Mouse (Mus musculus): ENCODE results near the gene Vamp2.

Gene Vamp2

GRCm38 (mm10) chr11:69099177-69099914 lies 11.1 kb downstream of the Vamp2 start:
- under 1% methylated on average over 22 of the region's 22 CpGs for WGBS

- WGBS = under 1% methylated on average over 23 of the region's 23 CpGs
These were observed 11.6 kb downstream of the Vamp2 start for GRCm38 (mm10) chr11:69099915-69100345.

GRCm38 (mm10) chr11:69100639-69101360 lies 12.5 kb downstream of the Vamp2 start:
- WGBS = 74% methylated on average over 20 of the region's 20 CpGs

GRCm38 (mm10) chr11:69101604-69102402 lies 13.5 kb downstream of the Vamp2 start:
- WGBS = 84% methylated on average over 21 of the region's 21 CpGs

GRCm38 (mm10) chr11:69102403-69102725 lies 14.1 kb downstream of the Vamp2 start:
- WGBS = 64% methylated on average over 7 of the region's 7 CpGs

GRCm38 (mm10) chr11:69103121-69103520 lies 14.8 kb downstream of the Vamp2 start:
- WGBS = 95% methylated on average over 14 of the region's 14 CpGs

GRCm38 (mm10) chr11:69103531-69104435 lies 15.5 kb downstream of the Vamp2 start:
- WGBS = 82% methylated on average over 15 of the region's 15 CpGs

- 84% methylated on average over 14 of the region's 14 CpGs for WGBS
These were observed 16.2 kb downstream of the Vamp2 start for GRCm38 (mm10) chr11:69104487-69104886.

GRCm38 (mm10) chr11:69105227-69105626 lies 16.9 kb downstream of the Vamp2 start:
- WGBS = 86% methylated on average over 6 of the region's 6 CpGs

GRCm38 (mm10) chr11:69105796-69106195 lies 17.5 kb downstream of the Vamp2 start:
- 77% methylated on average over 2 of the region's 2 CpGs for WGBS

- 88% methylated on average over 11 of the region's 11 CpGs for WGBS
These were observed 18.0 kb downstream of the Vamp2 start for GRCm38 (mm10) chr11:69106299-69106698.

- WGBS = 81% methylated on average over 11 of the region's 11 CpGs
These were observed 18.6 kb downstream of the Vamp2 start for GRCm38 (mm10) chr11:69106842-69107241.

- WGBS = 87% methylated on average over 11 of the region's 11 CpGs
These were observed 19.4 kb downstream of the Vamp2 start for GRCm38 (mm10) chr11:69107676-69108075.

GRCm38 (mm10) chr11:69108223-69108622 lies 19.9 kb downstream of the Vamp2 start:
- WGBS = 87% methylated on average over 9 of the region's 9 CpGs

- 82% methylated on average over 13 of the region's 13 CpGs for WGBS
These were observed 21.0 kb downstream of the Vamp2 start for GRCm38 (mm10) chr11:69109032-69109900.

GRCm38 (mm10) chr11:69110319-69111046 lies 22.2 kb downstream of the Vamp2 start:
- WGBS = 2% methylated on average over 30 of the region's 30 CpGs

- WGBS = 9% methylated on average over 21 of the region's 21 CpGs
These were observed 22.9 kb downstream of the Vamp2 start for GRCm38 (mm10) chr11:69111051-69111810.

GRCm38 (mm10) chr11:69111865-69112264 lies 23.6 kb downstream of the Vamp2 start:
- 38% methylated on average over 4 of the region's 4 CpGs for WGBS

GRCm38 (mm10) chr11:69114018-69114417 lies 25.7 kb downstream of the Vamp2 start:
- 68% methylated on average over 3 of the region's 3 CpGs for WGBS

Measured in cerebral cortex, adult 2 months (tissue).